ENCODE assay signal across 12 mouse cellular contexts in genomic region chr2:166141910-166142309, GRCm38 (mm10). TPM values are rescaled to one million over a fixed set of nuclear protein-coding genes. Genes with fewer than 3 reads are reported as not detected.
DNase-seq lines count a peak whose midpoint lies in the region; ATAC-seq and TF ChIP-seq lines count a peak whose summit lies in the region.
"Had no signal": no experiment of that assay in that cellular context is flagged by ENCODE, and none has a peak within 500 bp of the region (broad histone marks: within the 10 kb centered on the region; RNA-seq: fewer than 3 reads in every experiment).

No protein-coding gene starts in this region.

- H3K36me3 ChIP-seq in intestine, embryonic 15.5 days: no peaks in the 10 kb centered on the region
- peaks cover 8% of the 10 kb centered on the region; the same call in 1 of the 2 replicates for H3K36me3 ChIP-seq in intestine, postnatal 0 days (ENCODE audit: control insufficient read depth, insufficient read depth)
- no peaks in the 10 kb centered on the region for H3K36me3 ChIP-seq in ES-Bruce4 (ENCODE audit: control insufficient read depth, insufficient read depth, low read length, poor library complexity, severe bottlenecking)
- H3K36me3 ChIP-seq in limb, embryonic 11.5 days (ENCODE audit: control insufficient read depth, insufficient read depth, low read length): peaks cover 4% of the 10 kb centered on the region; the same call in 1 of the 2 replicates
- no peaks in the 10 kb centered on the region for H3K36me3 ChIP-seq in liver, embryonic 12.5 days

- no peak overlapping the region for H3K9ac ChIP-seq in intestine, embryonic 15.5 days
- no peak overlapping the region for H3K9ac ChIP-seq in intestine, postnatal 0 days (ENCODE audit: low read depth, low read length)
- H3K9ac ChIP-seq in ES-Bruce4 (ENCODE audit: low read depth, poor library complexity, severe bottlenecking): no peak overlapping the region
- H3K9ac ChIP-seq in limb, embryonic 11.5 days (ENCODE audit: low read length): no peak overlapping the region
- H3K9ac ChIP-seq in liver, embryonic 12.5 days: no peak overlapping the region

- peaks cover 48% of the 10 kb centered on the region for H3K4me1 ChIP-seq in intestine, embryonic 15.5 days (replicated peaks)
- H3K4me1 ChIP-seq in intestine, postnatal 0 days (replicated peaks; ENCODE audit: control insufficient read depth, insufficient read depth, low read length): peaks cover 18% of the 10 kb centered on the region
- peaks cover 21% of the 10 kb centered on the region for H3K4me1 ChIP-seq in ES-Bruce4 (ENCODE audit: control insufficient read depth, insufficient read depth, low read length)
- H3K4me1 ChIP-seq in limb, embryonic 11.5 days (ENCODE audit: control insufficient read depth, insufficient read depth, low read length): peaks cover 37% of the 10 kb centered on the region
- H3K4me1 ChIP-seq in liver, embryonic 12.5 days: no peaks in the 10 kb centered on the region

- H3K27me3 ChIP-seq in intestine, embryonic 15.5 days (replicated peaks): no peaks in the 10 kb centered on the region
- no peaks in the 10 kb centered on the region for H3K27me3 ChIP-seq in intestine, postnatal 0 days (replicated peaks; ENCODE audit: control insufficient read depth, insufficient read depth, low read length)
- H3K27me3 ChIP-seq in ES-Bruce4 (ENCODE audit: control insufficient read depth, insufficient read depth, low read length, poor library complexity, severe bottlenecking): no peaks in the 10 kb centered on the region
- H3K27me3 ChIP-seq in limb, embryonic 11.5 days (ENCODE audit: control insufficient read depth, insufficient read depth, low read length): no peaks in the 10 kb centered on the region
- no peaks in the 10 kb centered on the region for H3K27me3 ChIP-seq in liver, embryonic 12.5 days (replicated peaks)

- 73% methylated on average over 1 of the region's 1 CpGs for WGBS in intestine, embryonic 15.5 days
- 80% methylated on average over 1 of the region's 1 CpGs for WGBS in intestine, postnatal 0 days
- 91% methylated on average over 1 of the region's 1 CpGs for WGBS in limb, embryonic 11.5 days
- 38% methylated on average over 1 of the region's 1 CpGs for WGBS in liver, embryonic 12.5 days (ENCODE audit: insufficient replicate concordance)

- ATAC-seq in intestine, embryonic 15.5 days: no peak
- ATAC-seq in intestine, postnatal 0 days: no peak
- ATAC-seq in limb, embryonic 11.5 days (ENCODE audit: insufficient number of reproducible peaks, low FRiP score, low TSS enrichment, low read depth): no peak
- no peak for ATAC-seq in liver, embryonic 12.5 days
- ATAC-seq in erythroblast, adult 5-6 weeks (replicated peaks; ENCODE audit: low FRiP score, poor library complexity, severe bottlenecking): no peak

- TF ChIP-seq POLR2A in ES-Bruce4 (IDR thresholded peaks at IDR 0.05; ENCODE audit: insufficient read depth, low read length): no peak

- no peaks in the 10 kb centered on the region for H3K9me3 ChIP-seq in intestine, embryonic 15.5 days
- no peaks in the 10 kb centered on the region for H3K9me3 ChIP-seq in intestine, postnatal 0 days (ENCODE audit: control insufficient read depth)
- H3K9me3 ChIP-seq in ES-Bruce4 (replicated peaks; ENCODE audit: control insufficient read depth, insufficient read depth, low read length, poor library complexity, severe bottlenecking): no peaks in the 10 kb centered on the region
- H3K9me3 ChIP-seq in limb, embryonic 11.5 days (ENCODE audit: control insufficient read depth, low read length): no peaks in the 10 kb centered on the region
- no peaks in the 10 kb centered on the region for H3K9me3 ChIP-seq in liver, embryonic 12.5 days (replicated peaks)

- H3K4me3 ChIP-seq in intestine, embryonic 15.5 days (replicated peaks): no peak overlapping the region
- H3K4me3 ChIP-seq in intestine, postnatal 0 days (ENCODE audit: low read depth, low read length): no peak overlapping the region
- H3K4me3 ChIP-seq in ES-Bruce4 (ENCODE audit: low read depth, low read length): no peak overlapping the region
- no peak overlapping the region for H3K4me3 ChIP-seq in limb, embryonic 11.5 days (ENCODE audit: low read depth, low read length)
- no peak overlapping the region for H3K4me3 ChIP-seq in liver, embryonic 12.5 days

- H3K27ac ChIP-seq in intestine, embryonic 15.5 days: peak overlapping the region; percentile 17; the same call in 1 of the 2 replicates
- no peak overlapping the region for H3K27ac ChIP-seq in intestine, postnatal 0 days (ENCODE audit: low read depth, low read length)
- peak overlapping the region; percentile 63 for H3K27ac ChIP-seq in ES-Bruce4 (ENCODE audit: insufficient read depth, low read length)
- H3K27ac ChIP-seq in limb, embryonic 11.5 days (replicated peaks; ENCODE audit: low read depth, low read length): peak overlapping the region; percentile 6; the same call in 1 of the 2 replicates
- H3K27ac ChIP-seq in liver, embryonic 12.5 days: no peak overlapping the region

- peak; percentile 88 for DNase-seq in heart, adult 11 months
- DNase-seq in heart, adult 18-20 months: no peak
- DNase-seq in limb, embryonic 11.5 days (ENCODE audit: low spot score): no peak
- DNase-seq: adrenal gland, adult 2 months; liver; spleen, adult 18-20 months; thymus, adult 18-20 months had no signal

- TF ChIP-seq EP300 in ES-Bruce4 (IDR thresholded peaks at IDR 0.05; ENCODE audit: insufficient read depth, low read depth, low read length): no peak

- no peak overlapping the region for H3K4me2 ChIP-seq in intestine, embryonic 15.5 days (replicated peaks)
- H3K4me2 ChIP-seq in intestine, postnatal 0 days (replicated peaks; ENCODE audit: low read depth): no peak overlapping the region
- H3K4me2 ChIP-seq in limb, embryonic 11.5 days (ENCODE audit: low read depth, severe bottlenecking): no peak overlapping the region
- H3K4me2 ChIP-seq in liver, embryonic 12.5 days: no peak overlapping the region

- no peak for TF ChIP-seq CTCF in intestine, postnatal 0 days (IDR thresholded peaks at IDR 0.05; ENCODE audit: low read depth)
- TF ChIP-seq CTCF in ES-Bruce4 (IDR thresholded peaks at IDR 0.05; ENCODE audit: low read depth, low read length): no peak

RNA-seq across cellular contexts. Expression of gene Sulf2, which starts 13.6 kb away (rescaled TPM):
- total RNA-seq in heart, adult 18-20 months (2021): 10 to 100 TPM; 39.7 to 40.6 TPM
- polyA plus RNA-seq in intestine, embryonic 15.5 days (2015; fragmentation: Nextera tagmentation; extraction: Ambion mirVana): 100 and 106 TPM in 2 replicates
- polyA plus RNA-seq in intestine, postnatal 0 days (2015; fragmentation: Nextera tagmentation; extraction: Ambion mirVana): 66.0 and 66.4 TPM in 2 replicates
- polyA plus RNA-seq in ES-Bruce4 (2011; ENCODE audit: insufficient read depth, insufficient read length, low read depth, missing spikeins): 116 and 119 TPM in 2 replicates
- 193 and 210 TPM in 2 replicates for polyA plus RNA-seq in limb, embryonic 11.5 days (2014; fragmentation: Nextera tagmentation; extraction: Ambion mirVana)
- 7.5 and 11.8 TPM in 2 replicates for polyA plus RNA-seq in liver, embryonic 12.5 days (2016; fragmentation: Nextera tagmentation; extraction: Ambion mirVana)
- 2.5 and 5.4 TPM in 2 replicates for total RNA-seq in erythroblast, adult 5-6 weeks (2015; ENCODE audit: low replicate concordance)
- 1.1 and 6.0 TPM in 2 replicates for total RNA-seq in erythroblast, adult 5-6 weeks (2017; ENCODE audit: low replicate concordance)

Comparison
In these comparisons a context has a peak if more than half of its experiments do, and no peak if none do; other contexts are left out.
1. H3K27ac ChIP-seq: peak in intestine, embryonic 15.5 days (single experiment), ES-Bruce4 (single experiment) and limb, embryonic 11.5 days (single experiment); none in intestine, postnatal 0 days (single experiment) and liver, embryonic 12.5 days (single experiment).